Mouse (Mus musculus) neural tube, embryonic 12.5 days (tissue): ENCODE results near the gene Ilf3. TPM values are rescaled to one million over a fixed set of nuclear protein-coding genes. Genes with fewer than 3 reads are reported as not detected.
"Not testable (repeated sequence)": the region's sequence is repeated elsewhere in the genome, so short reads cannot be mapped to it uniquely, and the experiment has no call there.

ENCODE experiments used
- ATAC-seq: fragments of 200-750 bp; cut with Nextera tagmentation; 2 replicates; pipeline ENCODE4 v1.8.0; 2017; ENCODE audit warnings: low read depth, mild to moderate bottlenecking, moderate TSS enrichment, moderate library complexity; ENCODE audit not compliant: low FRiP score
- H3K27ac ChIP-seq: fragments of 300-500 bp; sonication (generic); 2 replicates; pipeline ENCODE4 v1.5.1; 2016
- H3K27me3 ChIP-seq: fragments of 300-500 bp; sonication (generic); replicated peaks from 2 replicates; pipeline ENCODE4 v1.6.1; 2016; ENCODE audit warnings: mild to moderate bottlenecking
- H3K36me3 ChIP-seq: fragments of 300-500 bp; sonication (generic); 2 replicates; pipeline ENCODE4 v1.6.1; 2016; ENCODE audit warnings: mild to moderate bottlenecking
- H3K4me1 ChIP-seq: fragments of 300-500 bp; sonication (generic); 2 replicates; pipeline ENCODE4 v1.6.1; 2016
- H3K4me2 ChIP-seq: fragments of 300-500 bp; sonication (generic); replicated peaks from 2 replicates; pipeline ENCODE4 v1.6.1; 2016; ENCODE audit warnings: mild to moderate bottlenecking
- H3K4me3 ChIP-seq: fragments of 300-500 bp; sonication (generic); 2 replicates; pipeline ENCODE4 v1.5.1; 2016
- H3K9ac ChIP-seq: fragments of 300-500 bp; sonication (generic); 2 replicates; pipeline ENCODE4 v1.6.1; 2016; ENCODE audit warnings: mild to moderate bottlenecking
- H3K9me3 ChIP-seq: fragments of 300-500 bp; sonication (generic); 2 replicates; pipeline ENCODE4 v1.6.1; 2016; ENCODE audit warnings: mild to moderate bottlenecking
- WGBS: fragments of 180-500 bp; shearing (Covaris S2); methylation state at CpG from one replicate; pipeline ENCODE4 v1.1.7; 2016; 5-methylcytosine and 5-hydroxymethylcytosine counted together
- polyA plus RNA-seq: library from polyadenylated mRNA; unstranded; fragments of >200 nt; fragmentation: Nextera tagmentation; extraction: Ambion mirVana; gene quantifications from 2 replicates; pipeline ENCODE4 v1.2.1, GENCODE M21; 2016

Gene Ilf3
- polyA plus RNA-seq: 280 and 286 TPM in 2 replicates

DNA sequence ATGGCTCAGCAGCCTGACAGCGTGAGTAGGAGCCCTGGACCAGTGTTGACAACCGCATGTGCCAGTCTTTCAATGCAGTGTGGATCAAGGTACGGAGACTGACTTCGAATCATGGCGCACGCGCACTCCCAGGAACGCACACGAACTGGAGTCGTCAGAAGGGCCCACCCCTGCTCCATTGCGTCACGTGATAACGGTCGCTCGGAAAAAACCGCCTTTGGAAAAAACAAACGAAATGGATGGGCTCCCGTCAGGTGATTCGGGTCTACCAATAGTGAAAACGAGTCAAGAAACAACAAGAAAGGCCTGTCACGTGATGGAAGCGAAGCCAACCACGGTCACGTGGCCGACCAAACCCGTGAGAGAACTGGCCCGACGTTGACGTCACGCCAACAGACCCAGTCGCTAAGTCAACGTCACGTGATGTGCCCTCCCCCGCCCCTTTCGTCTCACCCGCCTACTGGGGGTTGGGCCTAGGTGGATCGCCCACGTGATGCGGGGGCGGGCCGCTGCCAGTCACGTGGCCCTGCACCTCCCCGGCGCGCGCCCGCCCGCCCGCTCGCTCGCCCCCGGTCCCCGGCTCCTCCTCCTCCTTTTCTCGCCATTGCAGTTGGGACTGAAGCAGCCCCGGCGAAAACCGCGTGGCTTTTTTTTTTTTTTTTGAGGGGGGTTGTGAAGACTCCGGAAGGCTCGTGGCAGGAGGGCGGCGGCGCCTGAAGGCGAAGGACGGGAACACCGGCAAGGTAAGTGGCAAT, at the start of gene Ilf3:
TSS of gene Ilf3 (plus strand) at position 515 of the 755 bp plus-strand sequence.
- Histone ChIP-seq H3K27me3 (0 out of 2 replicates have a peak, but pooled peaks cover 3% of the 10 kb centered on the region), H3K4me1 (peaks cover 21% of the 10 kb centered on the region), H3K27ac (peak within 1 kb of the TSS; percentile 72), H3K36me3 (peaks cover 5% of the 10 kb centered on the region; the same call in 1 of the 2 replicates), H3K9ac (peak within 1 kb of the TSS; percentile 90), H3K9me3 (no peaks in the 10 kb centered on the region), H3K4me2 (peak within 1 kb of the TSS; percentile 81), H3K4me3 (peak within 1 kb of the TSS; percentile 90)
- ATAC-seq: peak; percentile 88
- under 1% methylated on average over 61 of the region's 66 CpGs for WGBS

DNA sequence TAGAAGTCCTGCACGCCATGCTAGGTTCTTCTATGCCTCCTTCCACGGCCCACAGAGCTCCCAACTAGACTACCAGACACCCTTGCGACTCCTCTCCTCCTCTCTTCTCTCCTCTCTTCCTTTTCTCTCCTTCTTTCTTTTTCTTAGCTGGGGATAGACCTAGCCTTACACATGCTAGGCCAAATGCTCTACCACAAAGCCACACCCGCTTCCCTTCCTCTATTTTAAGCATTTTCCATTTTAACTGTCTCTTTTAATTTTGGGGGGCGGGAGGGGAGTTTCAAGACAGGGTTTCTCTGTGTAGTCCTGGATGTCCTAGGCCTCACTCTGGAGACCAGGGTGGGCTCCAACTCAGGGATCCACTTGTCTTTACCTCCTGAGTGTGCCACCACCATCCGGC, 48.9 kb upstream of the Ilf3 start:
- no peaks in the 10 kb centered on the region for H3K36me3 ChIP-seq
- no peaks in the 10 kb centered on the region for H3K27me3 ChIP-seq

DNA sequence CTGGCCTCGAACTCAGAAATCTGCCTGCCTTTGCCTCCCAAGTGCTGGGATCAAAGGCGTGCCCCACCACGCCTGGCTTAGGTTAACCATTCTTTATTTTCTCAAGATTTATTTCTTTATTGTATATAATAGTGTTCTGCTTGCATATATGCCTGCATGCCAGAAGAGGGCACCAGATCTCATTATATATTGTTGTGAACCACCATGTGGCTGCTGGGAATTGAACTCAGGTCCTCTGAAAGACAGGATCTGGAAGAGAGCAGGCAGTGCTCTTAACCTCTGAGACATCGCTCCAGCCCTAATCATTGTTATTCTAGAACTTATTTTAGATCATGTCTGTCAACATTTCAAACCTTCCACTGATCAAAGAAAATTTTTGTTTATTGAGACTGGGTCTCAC, 48.2 kb upstream of the Ilf3 start:
- Histone ChIP-seq H3K9me3 (no peaks in the 10 kb centered on the region), H3K4me1 (peaks cover 24% of the 10 kb centered on the region), H3K9ac (no peak overlapping the region), H3K27me3 (no peaks in the 10 kb centered on the region), H3K36me3 (no peaks in the 10 kb centered on the region; the same call in 1 of the 2 replicates), H3K4me2 (no peak overlapping the region), H3K4me3 (no peak overlapping the region), H3K27ac (no peak overlapping the region)
- 93% methylated on average over 4 of the region's 4 CpGs for WGBS
- no peak for ATAC-seq

More for the DNA sequence above, 48.9 kb upstream of the Ilf3 start:
- ATAC-seq: no peak
- Histone ChIP-seq H3K4me3 (no peak overlapping the region), H3K4me1 (peaks cover 24% of the 10 kb centered on the region), H3K9me3 (no peaks in the 10 kb centered on the region), H3K27ac (no peak overlapping the region), H3K4me2 (no peak overlapping the region), H3K9ac (no peak overlapping the region)
- 90% methylated on average over 6 of the region's 6 CpGs for WGBS

DNA sequence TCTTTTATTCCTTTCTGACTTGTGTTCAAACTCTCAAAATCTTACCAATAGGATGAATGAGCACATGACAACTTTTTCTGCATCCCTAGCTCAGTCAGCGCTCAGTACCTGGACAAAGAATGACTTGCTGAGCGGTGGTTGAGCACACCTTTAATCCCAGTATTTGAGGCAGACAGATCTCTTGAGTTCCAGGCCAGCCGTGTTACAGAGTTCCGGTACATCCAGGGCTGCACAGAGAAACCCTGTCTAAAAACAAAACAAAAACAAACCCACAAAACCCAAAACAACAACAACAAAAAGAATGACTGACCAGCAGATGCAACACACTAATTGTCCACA, 47.4 kb upstream of the Ilf3 start:
- 32% methylated on average over 4 of the region's 4 CpGs for WGBS
- H3K27me3 ChIP-seq: no peaks in the 10 kb centered on the region
- peak overlapping the region; percentile 80 for H3K4me3 ChIP-seq
- H3K4me2 ChIP-seq: peak overlapping the region; percentile 92
- H3K4me1 ChIP-seq: peaks cover 24% of the 10 kb centered on the region
- no peak overlapping the region for H3K27ac ChIP-seq
- no peaks in the 10 kb centered on the region for H3K9me3 ChIP-seq
- peak overlapping the region; percentile 78; the same call in 1 of the 2 replicates for H3K9ac ChIP-seq
- ATAC-seq: peak; percentile 63
- H3K36me3 ChIP-seq: peaks cover 3% of the 10 kb centered on the region; the same call in 1 of the 2 replicates

DNA sequence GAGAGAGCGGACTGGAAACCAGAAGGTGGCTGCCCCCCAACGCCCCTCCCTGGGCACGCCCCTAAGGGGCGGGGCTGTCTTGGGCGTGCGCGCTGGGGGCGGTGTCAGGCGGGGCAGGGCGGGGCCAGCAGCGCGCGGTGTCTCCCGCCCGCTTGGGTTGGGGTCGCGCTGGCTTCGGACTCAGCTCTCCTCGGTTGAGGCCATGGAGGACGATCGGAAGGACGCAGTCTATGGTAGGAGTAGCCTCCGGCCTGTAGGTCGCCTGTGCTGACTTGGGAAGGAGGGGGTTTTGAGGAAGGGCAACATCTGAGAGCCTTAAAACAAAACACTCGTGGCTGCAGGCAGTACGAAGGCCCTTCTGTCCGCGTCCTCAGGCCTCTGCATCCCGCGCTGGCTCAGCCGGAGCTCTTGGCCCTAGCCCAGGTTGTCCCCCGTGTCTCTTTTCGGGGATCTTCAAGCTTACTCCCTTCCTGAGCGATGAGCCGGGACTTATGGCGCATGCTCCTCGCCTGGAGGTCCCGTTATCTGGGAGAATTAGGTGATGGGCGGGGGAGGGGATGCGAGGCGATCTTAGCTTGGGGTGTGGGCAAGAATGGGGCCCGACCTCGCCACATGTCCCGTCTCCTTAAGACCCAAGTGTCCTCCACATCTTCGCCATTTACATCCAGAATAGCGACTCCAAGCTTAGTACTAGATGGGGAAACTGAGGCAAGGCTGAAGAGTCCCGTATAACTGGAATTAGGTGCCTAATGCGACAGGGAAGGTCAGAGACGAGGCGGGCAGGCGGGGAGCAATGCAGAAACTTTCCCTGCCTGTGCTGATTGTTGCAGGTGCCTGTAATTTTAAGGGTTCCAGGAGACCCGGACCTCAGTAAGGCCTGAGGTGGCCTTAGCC, 46.8 kb upstream of the Ilf3 start, which contains the start of gene Slc44a2:
TSS of gene Slc44a2 (plus strand) at position 80 of the 894 bp plus-strand sequence.
- Histone ChIP-seq H3K27ac (no peak within 1 kb of the TSS), H3K4me2 (peak within 1 kb of the TSS; percentile 92), H3K9me3 (no peaks in the 10 kb centered on the region), H3K4me1 (peaks cover 24% of the 10 kb centered on the region), H3K9ac (peak within 1 kb of the TSS; percentile 78), H3K27me3 (no peaks in the 10 kb centered on the region), H3K4me3 (peak within 1 kb of the TSS; percentile 80), H3K36me3 (peaks cover 3% of the 10 kb centered on the region; the same call in 1 of the 2 replicates)
- ATAC-seq: peak; percentile 93
- under 1% methylated on average over 52 of the region's 52 CpGs for WGBS

DNA sequence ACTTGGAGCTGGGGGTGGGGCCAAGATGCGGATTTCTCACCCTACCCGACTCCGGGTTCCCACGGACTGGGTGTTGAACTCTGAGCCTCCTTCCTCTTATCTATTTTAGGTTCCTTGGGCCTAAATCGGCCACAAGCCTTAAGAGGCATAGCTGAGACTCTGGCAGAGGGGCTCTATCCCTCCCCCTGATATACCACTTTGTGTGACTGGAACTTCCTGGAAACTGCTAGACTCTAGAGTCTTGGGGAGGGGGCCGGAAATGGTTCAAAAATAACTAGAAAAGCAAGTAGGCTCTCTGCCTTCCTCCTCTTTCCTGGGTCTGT, 46.2 kb upstream of the Ilf3 start:
- H3K4me1 ChIP-seq: peaks cover 24% of the 10 kb centered on the region
- no peaks in the 10 kb centered on the region for H3K9me3 ChIP-seq
- H3K36me3 ChIP-seq: peaks cover 4% of the 10 kb centered on the region
- no peak for ATAC-seq
- peak overlapping the region; percentile 78 for H3K9ac ChIP-seq
- no peaks in the 10 kb centered on the region for H3K27me3 ChIP-seq
- WGBS: 16% methylated on average over 6 of the region's 6 CpGs
- no peak overlapping the region for H3K27ac ChIP-seq
- H3K4me2 ChIP-seq: peak overlapping the region; percentile 92
- peak overlapping the region; percentile 80 for H3K4me3 ChIP-seq

DNA sequence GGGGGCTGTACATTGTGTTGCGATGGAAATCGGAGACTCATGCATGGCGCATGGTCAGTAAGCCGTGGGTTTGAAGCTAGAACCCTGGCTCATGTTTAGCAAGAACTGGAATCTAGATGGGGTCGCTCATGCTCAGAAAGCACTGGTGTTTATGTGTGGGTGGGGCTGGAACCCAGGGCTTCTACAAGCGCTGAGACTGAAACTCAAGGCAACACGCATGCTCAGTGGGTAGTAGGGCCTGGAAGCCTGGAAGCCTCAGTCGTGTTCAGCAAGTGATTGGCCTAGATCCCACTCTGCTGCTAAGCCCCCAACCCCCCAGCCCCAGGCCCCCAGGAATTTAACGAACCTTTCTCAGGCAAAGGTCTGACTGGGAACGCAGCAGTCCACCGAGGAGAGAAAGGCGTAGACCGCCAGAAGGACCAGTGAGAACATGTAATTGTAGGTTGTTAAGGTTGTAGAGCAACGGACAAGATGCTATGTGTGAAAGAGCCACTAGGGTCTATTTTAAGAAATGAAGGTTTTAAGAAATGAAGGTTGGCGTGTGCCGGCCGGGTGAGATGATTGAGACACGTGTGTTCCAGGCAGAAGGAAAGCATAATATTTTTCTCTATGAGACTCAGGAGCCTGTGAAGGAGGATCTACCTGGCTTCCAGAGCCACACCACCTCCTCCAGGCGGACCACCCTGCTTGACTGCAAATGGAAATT, 45.3 kb upstream of the Ilf3 start:
- 88% methylated on average over 19 of the region's 19 CpGs for WGBS

DNA sequence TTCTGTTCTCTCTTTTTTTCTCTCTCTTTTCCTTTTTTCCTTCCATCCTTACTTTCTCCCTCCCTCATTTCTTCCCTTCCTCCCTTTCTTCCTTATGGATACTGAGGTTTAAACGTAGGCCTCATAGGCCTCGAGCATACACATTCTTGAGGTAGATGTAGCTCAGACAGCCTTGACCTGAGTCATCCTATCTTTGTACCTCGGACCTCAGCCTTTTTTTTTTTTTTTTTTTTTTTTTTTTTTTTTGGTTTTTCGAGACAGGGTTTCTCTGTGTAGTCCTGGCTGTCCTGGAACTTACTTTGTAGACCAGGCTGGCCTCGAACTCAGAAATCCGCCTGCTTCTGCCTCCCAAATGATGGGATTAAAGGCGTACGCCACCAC, 44.8 kb upstream of the Ilf3 start:
- not testable (repeated sequence) for H3K9ac ChIP-seq, ATAC-seq, H3K27ac ChIP-seq, H3K4me2 ChIP-seq, H3K4me3 ChIP-seq, H3K9me3 ChIP-seq, H3K27me3 ChIP-seq, H3K36me3 ChIP-seq
- peaks cover 24% of the 10 kb centered on the region for H3K4me1 ChIP-seq
- WGBS: 89% methylated on average over 8 of the region's 8 CpGs

More for the DNA sequence above, 45.3 kb upstream of the Ilf3 start:
- no peak overlapping the region for H3K9ac ChIP-seq
- no peaks in the 10 kb centered on the region for H3K9me3 ChIP-seq
- H3K4me3 ChIP-seq: no peak overlapping the region
- peaks cover 24% of the 10 kb centered on the region for H3K4me1 ChIP-seq
- peaks cover 5% of the 10 kb centered on the region for H3K36me3 ChIP-seq
- peak overlapping the region; percentile 92; the same call in 1 of the 2 replicates for H3K4me2 ChIP-seq
- H3K27ac ChIP-seq: no peak overlapping the region
- H3K27me3 ChIP-seq: no peaks in the 10 kb centered on the region
- ATAC-seq: no peak

DNA sequence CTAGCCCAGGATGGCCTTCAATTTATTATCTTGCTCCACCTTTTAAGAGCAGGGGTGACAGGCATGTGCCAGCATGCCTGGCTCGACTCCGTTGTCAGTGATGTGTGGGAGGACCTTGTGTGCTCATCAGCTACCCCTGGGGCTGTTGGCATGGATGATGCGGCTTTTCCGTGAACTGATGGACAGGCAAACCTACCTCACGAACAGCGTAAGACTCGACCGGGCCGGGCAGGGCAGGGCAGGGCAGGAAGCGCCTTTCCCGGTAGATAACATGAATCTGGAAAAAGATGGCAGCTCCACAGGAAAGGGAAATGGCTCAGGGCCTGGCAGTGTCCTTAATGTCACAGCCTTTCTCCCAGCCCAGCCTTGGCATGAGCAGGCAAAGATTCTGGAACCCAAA, 43.4 kb upstream of the Ilf3 start:
- no peak overlapping the region for H3K4me3 ChIP-seq
- no peaks in the 10 kb centered on the region for H3K9me3 ChIP-seq
- WGBS: 93% methylated on average over 11 of the region's 11 CpGs
- H3K9ac ChIP-seq: no peak overlapping the region
- H3K27ac ChIP-seq: no peak overlapping the region
- ATAC-seq: no peak
- H3K4me1 ChIP-seq: peaks cover 24% of the 10 kb centered on the region
- peaks cover 5% of the 10 kb centered on the region for H3K36me3 ChIP-seq
- no peak overlapping the region for H3K4me2 ChIP-seq
- H3K27me3 ChIP-seq: no peaks in the 10 kb centered on the region

DNA sequence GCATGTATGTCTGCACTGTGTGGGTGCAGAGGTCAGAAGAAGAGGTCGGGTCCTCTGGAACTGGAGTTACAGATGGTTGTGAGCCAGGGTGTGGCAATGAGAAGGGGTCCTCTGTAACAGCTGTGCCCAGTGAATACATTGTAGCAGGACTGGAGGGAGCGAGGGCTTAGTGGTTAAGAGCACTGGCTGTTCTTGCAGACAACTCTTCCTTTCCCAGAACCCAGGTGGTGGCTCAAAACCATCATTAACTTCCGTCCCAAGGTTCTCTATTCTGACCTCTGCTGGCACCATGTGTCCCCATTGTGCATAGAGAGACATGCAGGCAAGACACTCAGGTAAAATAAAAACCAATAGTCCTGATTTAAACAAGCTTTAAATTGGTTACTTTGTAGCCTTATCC, 40.1 kb upstream of the Ilf3 start:
- Histone ChIP-seq H3K27ac (no peak overlapping the region), H3K9ac (no peak overlapping the region), H3K4me2 (no peak overlapping the region), H3K36me3 (peaks cover 5% of the 10 kb centered on the region), H3K27me3 (no peaks in the 10 kb centered on the region), H3K4me1 (peaks cover 14% of the 10 kb centered on the region), H3K4me3 (no peak overlapping the region), H3K9me3 (no peaks in the 10 kb centered on the region)
- no peak for ATAC-seq
- 70% methylated on average over 3 of the region's 3 CpGs for WGBS

DNA sequence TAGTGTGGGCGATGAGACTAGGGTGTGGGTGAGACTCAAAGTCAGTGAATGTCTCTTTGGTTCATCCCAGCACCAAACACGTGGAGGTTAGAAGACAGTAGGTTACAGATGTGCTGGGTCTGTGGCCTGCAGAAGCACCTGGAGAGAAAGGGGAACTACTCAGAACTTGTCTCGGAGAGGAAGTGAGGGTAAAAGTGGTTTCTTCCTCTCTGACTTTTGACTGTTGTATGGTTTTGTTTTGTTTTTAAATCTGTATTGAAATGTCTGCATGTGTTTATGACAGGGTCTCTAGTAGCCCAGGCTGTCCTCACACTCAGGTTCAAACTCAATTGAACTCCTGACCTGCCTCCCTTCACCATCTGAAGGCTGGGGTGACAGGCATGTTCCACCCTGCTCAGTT, 39.6 kb upstream of the Ilf3 start:
- 85% methylated on average over 3 of the region's 3 CpGs for WGBS
- H3K27me3 ChIP-seq: no peaks in the 10 kb centered on the region
- peaks cover 5% of the 10 kb centered on the region for H3K36me3 ChIP-seq
- no peaks in the 10 kb centered on the region for H3K9me3 ChIP-seq
- no peak overlapping the region for H3K9ac ChIP-seq
- peaks cover 15% of the 10 kb centered on the region; the same call in 1 of the 2 replicates for H3K4me1 ChIP-seq
- no peak overlapping the region for H3K4me2 ChIP-seq
- ATAC-seq: no peak
- no peak overlapping the region for H3K4me3 ChIP-seq
- no peak overlapping the region for H3K27ac ChIP-seq

DNA sequence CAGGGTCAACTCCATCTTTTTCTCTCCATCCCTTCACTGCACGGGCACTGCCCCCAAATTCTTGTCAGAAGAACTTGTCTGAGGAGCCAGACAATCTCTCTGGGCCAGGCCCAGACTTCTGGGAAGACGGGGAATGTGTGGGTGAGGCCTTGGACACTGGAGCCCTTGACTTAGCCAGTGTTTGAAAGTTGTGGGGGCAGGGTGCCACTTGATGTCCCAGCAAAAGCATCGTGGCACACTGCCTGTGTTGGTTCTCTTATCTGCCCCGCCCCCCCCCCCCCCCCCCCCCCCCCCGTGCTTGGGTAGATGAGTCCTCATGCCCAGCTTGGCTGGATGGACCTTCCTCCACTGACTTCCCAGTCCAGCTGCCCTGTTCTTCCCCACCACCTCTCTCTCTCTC, 38.6 kb upstream of the Ilf3 start:
- H3K36me3 ChIP-seq: peaks cover 5% of the 10 kb centered on the region
- no peaks in the 10 kb centered on the region for H3K9me3 ChIP-seq
- no peak overlapping the region for H3K4me3 ChIP-seq
- no peak overlapping the region for H3K27ac ChIP-seq
- H3K4me1 ChIP-seq: peaks cover 9% of the 10 kb centered on the region; the same call in 1 of the 2 replicates
- H3K4me2 ChIP-seq: no peak overlapping the region
- ATAC-seq: no peak
- no peak overlapping the region for H3K9ac ChIP-seq
- WGBS: 83% methylated on average over 3 of the region's 5 CpGs
- H3K27me3 ChIP-seq: no peaks in the 10 kb centered on the region
